Mouse (Mus musculus) megakaryocyte, embryonic 14.5 days (primary cell): ENCODE data around the gene Ccdc85c.

ENCODE experiments used
- FLI1 ChIP-seq: IDR thresholded peaks from 2 replicates; pipeline ENCODE4 v1.6.1; 2012; ENCODE audit warnings: low read length, inconsistent platforms, mixed read lengths
- GATA1 ChIP-seq: IDR thresholded peaks from 3 replicates; pipeline ENCODE4 v1.6.1; 2012; ENCODE audit warnings: mixed read lengths, low read length, inconsistent platforms, borderline replicate concordance

DNA sequence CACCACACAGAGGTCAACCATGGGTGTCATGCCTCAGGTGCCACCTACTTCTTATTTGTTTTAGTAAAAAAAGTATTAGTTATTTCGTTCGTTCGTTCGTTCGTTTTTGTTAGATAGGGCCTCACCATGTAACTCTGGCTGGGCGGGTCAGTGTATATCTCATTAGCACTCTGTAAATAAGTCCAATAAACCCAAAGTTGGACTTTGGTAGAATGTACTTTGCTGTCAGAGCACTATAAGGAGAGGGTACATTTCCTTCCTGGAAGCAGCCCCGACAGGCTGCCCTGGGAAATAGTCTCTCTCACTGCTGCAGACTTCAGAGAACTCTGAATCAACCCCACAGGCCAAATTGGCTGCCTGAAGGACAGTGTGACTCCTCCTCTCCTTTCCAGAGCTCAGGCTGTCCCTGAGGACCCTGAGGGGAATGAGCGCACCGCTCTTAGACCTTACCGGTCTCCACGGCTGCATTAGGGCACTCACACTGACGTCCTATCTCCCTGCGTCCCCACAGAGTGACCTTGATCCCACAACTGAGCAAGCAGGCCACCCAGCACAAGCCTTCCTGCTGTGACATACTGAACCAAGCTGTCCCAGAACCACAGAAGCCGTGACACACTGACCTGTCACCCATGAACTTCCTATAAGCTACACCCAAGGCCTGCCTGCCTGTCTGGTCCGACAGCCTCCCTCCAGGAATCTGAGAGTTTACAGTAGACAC is 23.2 kb downstream of the Ccdc85c start:
- TF ChIP-seq FLI1 (no peak), GATA1 (no peak)
